Mouse (Mus musculus): ENCODE measurements at regions not wholly inside any gene's neighbourhood (a gene's known extent, or its start where the extent isn't known, plus 50 kb on each side); places are given as distances from the start of the nearest gene placed in this dataset.

DNA sequence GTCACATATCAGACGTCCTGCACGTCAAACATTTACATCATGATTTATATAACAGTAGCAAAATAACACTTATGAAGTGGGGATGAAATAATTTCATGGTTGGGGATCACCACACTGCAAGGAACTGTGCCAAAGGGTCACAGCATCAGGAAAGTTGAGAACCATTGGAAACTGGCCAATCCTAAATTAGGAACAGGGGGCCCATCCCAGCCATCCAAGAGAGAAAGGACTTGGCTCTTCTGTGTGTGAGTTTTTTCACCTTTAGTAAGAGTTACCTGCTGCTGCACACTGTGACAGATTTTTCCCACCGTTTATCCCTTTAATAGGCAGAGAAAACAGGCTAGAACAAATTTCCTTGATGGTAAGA lies 141.2 kb upstream of the Hs6st1 start:
- H3K27ac ChIP-seq (replicated peaks): no peak overlapping the region
- no peak for DNase-seq (ENCODE audit: low spot score)
- H3K9me3 ChIP-seq (ENCODE audit: control insufficient read depth, low read length): no peaks in the 10 kb centered on the region
- H3K36me3 ChIP-seq (ENCODE audit: control insufficient read depth, insufficient read depth, low read length): no peaks in the 10 kb centered on the region
- ATAC-seq (ENCODE audit: low FRiP score, low TSS enrichment): no peak
- peaks cover 8% of the 10 kb centered on the region for H3K4me1 ChIP-seq (replicated peaks; ENCODE audit: control insufficient read depth, insufficient read depth)
- H3K27me3 ChIP-seq (ENCODE audit: control insufficient read depth, insufficient read depth, low read length): no peaks in the 10 kb centered on the region
- H3K4me2 ChIP-seq (replicated peaks; ENCODE audit: low read depth): no peak overlapping the region
- H3K9ac ChIP-seq (ENCODE audit: low read length): no peak overlapping the region
- H3K4me3 ChIP-seq (ENCODE audit: low read depth, low read length): no peak overlapping the region
- no peak for TF ChIP-seq CTCF (IDR thresholded peaks at IDR 0.05; ENCODE audit: low read depth)
- TF ChIP-seq EP300 (optimal IDR thresholded peaks at IDR 0.05): no peak
- 21% methylated on average over 3 of the region's 3 CpGs for WGBS

DNA sequence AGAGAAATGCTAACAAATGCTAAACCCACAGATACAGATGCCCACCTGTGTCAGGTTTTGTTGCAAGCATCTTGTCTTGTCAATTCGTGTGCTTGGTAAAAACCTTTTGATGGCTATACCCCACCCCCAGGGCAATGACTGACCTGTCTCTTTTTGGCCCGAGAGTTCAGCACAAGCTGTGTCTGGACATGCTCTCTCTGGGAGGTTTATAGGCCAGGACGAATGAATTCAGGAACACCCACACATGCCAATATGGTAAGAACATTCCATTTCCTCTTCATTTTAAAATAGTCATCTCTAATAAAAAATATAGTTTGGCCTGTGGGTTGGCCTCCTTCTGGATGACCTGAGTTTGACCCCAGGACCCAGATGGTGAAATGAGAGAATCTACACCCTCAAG lies 137.8 kb upstream of the Hs6st1 start:
- ATAC-seq (ENCODE audit: low FRiP score, low TSS enrichment) (no peak), DNase-seq (ENCODE audit: low spot score) (no peak)
- Histone ChIP-seq H3K9ac (ENCODE audit: low read length) (no peak overlapping the region), H3K27me3 (ENCODE audit: control insufficient read depth, insufficient read depth, low read length) (no peaks in the 10 kb centered on the region), H3K27ac (replicated peaks) (no peak overlapping the region), H3K4me2 (replicated peaks; ENCODE audit: low read depth) (no peak overlapping the region), H3K36me3 (ENCODE audit: control insufficient read depth, insufficient read depth, low read length) (no peaks in the 10 kb centered on the region), H3K4me1 (replicated peaks; ENCODE audit: control insufficient read depth, insufficient read depth) (peaks cover 8% of the 10 kb centered on the region), H3K4me3 (ENCODE audit: low read depth, low read length) (no peak overlapping the region), H3K9me3 (ENCODE audit: control insufficient read depth, low read length) (no peaks in the 10 kb centered on the region)
- 35% methylated on average over 3 of the region's 3 CpGs for WGBS
- TF ChIP-seq EP300 (optimal IDR thresholded peaks at IDR 0.05) (no peak), CTCF (IDR thresholded peaks at IDR 0.05; ENCODE audit: low read depth) (no peak)

DNA sequence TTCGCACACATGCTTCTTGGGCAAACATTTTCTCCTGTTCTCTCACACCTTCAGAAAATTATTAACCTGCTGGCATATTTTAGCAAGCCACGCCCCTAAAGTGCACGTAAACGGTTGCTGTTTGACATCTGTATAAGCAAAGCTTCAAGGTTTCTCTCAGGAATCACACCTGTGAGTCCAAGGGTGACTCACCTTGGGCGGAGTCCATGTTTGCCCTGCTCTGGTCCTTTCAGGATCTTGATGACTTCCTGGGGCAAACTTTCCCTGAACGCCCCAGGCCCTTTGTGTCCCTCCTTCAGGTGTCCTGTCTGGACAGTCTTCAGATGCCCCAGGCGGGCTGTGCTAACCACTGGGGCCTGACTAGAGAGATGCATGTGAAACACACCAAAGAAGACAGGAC lies 137.1 kb upstream of the Hs6st1 start:
- TF ChIP-seq EP300 (optimal IDR thresholded peaks at IDR 0.05): no peak
- TF ChIP-seq CTCF (IDR thresholded peaks at IDR 0.05; ENCODE audit: low read depth): no peak
- Histone ChIP-seq H3K27ac (replicated peaks) (no peak overlapping the region), H3K27me3 (ENCODE audit: control insufficient read depth, insufficient read depth, low read length) (no peaks in the 10 kb centered on the region), H3K9ac (ENCODE audit: low read length) (no peak overlapping the region), H3K4me1 (replicated peaks; ENCODE audit: control insufficient read depth, insufficient read depth) (peaks cover 6% of the 10 kb centered on the region), H3K4me3 (ENCODE audit: low read depth, low read length) (no peak overlapping the region), H3K4me2 (replicated peaks; ENCODE audit: low read depth) (no peak overlapping the region), H3K9me3 (ENCODE audit: control insufficient read depth, low read length) (no peaks in the 10 kb centered on the region), H3K36me3 (ENCODE audit: control insufficient read depth, insufficient read depth, low read length) (no peaks in the 10 kb centered on the region)
- 55% methylated on average over 7 of the region's 7 CpGs for WGBS
- ATAC-seq (ENCODE audit: low FRiP score, low TSS enrichment): peak; percentile 92
- DNase-seq (ENCODE audit: low spot score): peak; percentile 86

DNA sequence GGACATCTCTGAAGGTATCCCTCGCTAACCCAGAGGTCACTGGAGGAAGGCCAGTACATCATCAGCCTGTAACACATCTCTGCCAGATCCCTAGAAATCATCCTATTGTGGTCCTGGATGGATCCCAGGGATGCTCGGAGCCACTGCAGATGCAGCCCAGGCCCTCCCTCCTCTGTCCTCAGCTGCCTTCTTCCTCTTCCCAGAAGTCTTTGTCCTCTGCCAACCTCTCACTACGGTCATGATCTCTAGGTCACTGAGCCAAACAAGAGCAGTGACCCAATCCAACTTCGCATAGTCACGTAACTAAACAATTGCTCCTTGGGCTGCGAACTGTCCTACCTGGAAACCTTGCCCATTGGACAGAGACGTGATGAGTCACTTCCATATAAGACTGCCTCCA lies 134.7 kb upstream of the Hs6st1 start:
- DNase-seq (ENCODE audit: low spot score) (no peak), ATAC-seq (ENCODE audit: low FRiP score, low TSS enrichment) (no peak)
- Histone ChIP-seq H3K4me2 (replicated peaks; ENCODE audit: low read depth) (no peak overlapping the region), H3K9me3 (ENCODE audit: control insufficient read depth, low read length) (no peaks in the 10 kb centered on the region), H3K4me1 (replicated peaks; ENCODE audit: control insufficient read depth, insufficient read depth) (no peaks in the 10 kb centered on the region), H3K27me3 (ENCODE audit: control insufficient read depth, insufficient read depth, low read length) (no peaks in the 10 kb centered on the region), H3K9ac (ENCODE audit: low read length) (no peak overlapping the region), H3K4me3 (ENCODE audit: low read depth, low read length) (no peak overlapping the region), H3K27ac (replicated peaks) (no peak overlapping the region), H3K36me3 (ENCODE audit: control insufficient read depth, insufficient read depth, low read length) (no peaks in the 10 kb centered on the region)
- WGBS: 89% methylated on average over 7 of the region's 7 CpGs
- TF ChIP-seq CTCF (IDR thresholded peaks at IDR 0.05; ENCODE audit: low read depth) (no peak), EP300 (optimal IDR thresholded peaks at IDR 0.05) (no peak)

DNA sequence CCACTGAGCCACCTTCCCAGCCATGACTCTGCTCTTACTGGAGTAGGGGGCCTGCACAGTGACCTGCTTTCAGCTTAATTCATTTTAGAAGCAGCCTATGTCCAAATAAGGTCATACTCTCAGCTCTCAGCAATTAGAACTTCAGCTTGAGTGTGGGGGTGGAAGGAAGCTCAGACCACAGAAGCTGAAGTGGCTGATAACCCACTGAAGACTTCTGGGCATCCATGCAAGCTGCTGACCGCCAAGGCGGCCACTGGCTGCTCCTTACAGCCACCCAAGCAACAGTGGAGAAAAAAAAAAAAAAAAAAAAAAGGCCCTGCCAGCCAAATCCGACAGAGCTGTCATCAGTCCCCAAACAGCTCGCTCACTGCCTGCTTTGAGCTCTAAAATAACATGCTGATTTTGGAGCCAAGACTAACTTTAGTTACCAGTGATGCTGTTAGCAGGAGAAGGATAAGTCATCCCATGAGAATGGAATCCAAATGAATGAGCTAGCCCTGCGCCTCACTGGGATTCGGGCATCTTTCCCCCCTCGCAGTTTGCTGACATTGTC lies 133.0 kb upstream of the Hs6st1 start:
- DNase-seq (ENCODE audit: low spot score) (no peak), ATAC-seq (ENCODE audit: low FRiP score, low TSS enrichment) (no peak)
- H3K9me3 ChIP-seq (ENCODE audit: control insufficient read depth, low read length): no peaks in the 10 kb centered on the region
- H3K27ac ChIP-seq (replicated peaks): 0 out of 2 replicates have a peak overlapping the region, but pooled peaks have one; percentile 13
- TF ChIP-seq EP300 (optimal IDR thresholded peaks at IDR 0.05) (no peak), CTCF (IDR thresholded peaks at IDR 0.05; ENCODE audit: low read depth) (no peak)
- H3K9ac ChIP-seq (ENCODE audit: low read length): no peak overlapping the region
- 46% methylated on average over 7 of the region's 7 CpGs for whole genome bisulfite sequencing
- no peak overlapping the region for H3K4me2 ChIP-seq (replicated peaks; ENCODE audit: low read depth)
- no peaks in the 10 kb centered on the region for H3K27me3 ChIP-seq (ENCODE audit: control insufficient read depth, insufficient read depth, low read length)
- no peaks in the 10 kb centered on the region for H3K4me1 ChIP-seq (replicated peaks; ENCODE audit: control insufficient read depth, insufficient read depth)
- H3K36me3 ChIP-seq (ENCODE audit: control insufficient read depth, insufficient read depth, low read length): no peaks in the 10 kb centered on the region
- no peak overlapping the region for H3K4me3 ChIP-seq (ENCODE audit: low read depth, low read length)

DNA sequence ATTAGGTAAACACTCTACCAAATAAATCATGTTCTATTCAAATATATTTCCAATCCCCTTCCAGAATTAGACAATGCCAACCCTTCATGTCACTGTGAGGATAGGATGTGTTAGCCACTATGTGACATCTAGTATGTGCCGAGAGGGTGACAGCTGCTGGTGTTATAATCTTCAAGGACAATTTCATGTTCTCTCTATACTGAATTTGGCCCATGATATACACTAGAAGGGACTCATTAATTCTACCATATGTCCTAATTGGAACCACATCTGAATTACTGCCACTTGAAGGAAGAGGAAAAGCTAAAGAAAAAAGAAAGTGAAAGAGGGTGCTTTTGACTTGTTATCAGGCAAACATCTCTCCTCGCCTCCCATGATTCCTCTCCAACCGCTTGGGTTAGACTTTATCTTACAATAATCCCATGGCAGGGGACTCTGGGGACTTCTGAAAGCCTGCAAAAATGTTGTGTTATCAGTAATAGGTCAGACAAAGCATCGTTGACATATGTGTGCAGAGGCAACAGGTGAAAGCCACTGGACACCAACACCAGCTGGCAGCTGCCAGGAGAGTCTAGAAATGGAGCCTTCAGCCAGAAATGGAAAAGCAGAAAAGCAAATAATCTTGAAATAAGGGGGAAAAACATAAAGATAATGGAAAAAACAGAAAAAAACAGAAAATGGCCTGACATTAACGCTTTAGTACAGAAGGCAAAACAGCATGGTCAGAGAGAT lies 131.7 kb upstream of the Hs6st1 start:
- ATAC-seq (ENCODE audit: low FRiP score, low TSS enrichment): no peak
- TF ChIP-seq CTCF (IDR thresholded peaks at IDR 0.05; ENCODE audit: low read depth) (no peak), EP300 (optimal IDR thresholded peaks at IDR 0.05) (no peak)
- WGBS: 65% methylated on average over 5 of the region's 5 CpGs

More for the DNA sequence above, 131.7 kb upstream of the Hs6st1 start:
- H3K9ac ChIP-seq (ENCODE audit: low read length): no peak overlapping the region
- H3K27ac ChIP-seq (replicated peaks): no peak overlapping the region
- no peak overlapping the region for H3K4me3 ChIP-seq (ENCODE audit: low read depth, low read length)
- DNase-seq (ENCODE audit: low spot score): no peak
- no peak overlapping the region for H3K4me2 ChIP-seq (replicated peaks; ENCODE audit: low read depth)
- no peaks in the 10 kb centered on the region for H3K36me3 ChIP-seq (ENCODE audit: control insufficient read depth, insufficient read depth, low read length)
- H3K4me1 ChIP-seq (replicated peaks; ENCODE audit: control insufficient read depth, insufficient read depth): no peaks in the 10 kb centered on the region
- no peaks in the 10 kb centered on the region for H3K27me3 ChIP-seq (ENCODE audit: control insufficient read depth, insufficient read depth, low read length)
- H3K9me3 ChIP-seq (ENCODE audit: control insufficient read depth, low read length): no peaks in the 10 kb centered on the region

Measured in stomach, postnatal 0 days (tissue).